Mouse (Mus musculus) lung, postnatal 36 days (tissue): Measurements from ENCODE around the gene Gemin2.
"Not testable (repeated sequence)": the region's sequence is repeated elsewhere in the genome, so short reads cannot be mapped to it uniquely, and the experiment has no call there.

Source experiments
- DNase-seq: peaks from one replicate; pipeline ENCODE4 v3.0.0; 2022; ENCODE audit warnings: mixed read lengths

Gene Gemin2

GRCm38 (mm10) chr12:59013234-59013633 is at the start of gene Gemin2:
Gene Gemin2 (plus strand): TSS chr12:59013393.
- DNase-seq: peak; percentile 96

DNA sequence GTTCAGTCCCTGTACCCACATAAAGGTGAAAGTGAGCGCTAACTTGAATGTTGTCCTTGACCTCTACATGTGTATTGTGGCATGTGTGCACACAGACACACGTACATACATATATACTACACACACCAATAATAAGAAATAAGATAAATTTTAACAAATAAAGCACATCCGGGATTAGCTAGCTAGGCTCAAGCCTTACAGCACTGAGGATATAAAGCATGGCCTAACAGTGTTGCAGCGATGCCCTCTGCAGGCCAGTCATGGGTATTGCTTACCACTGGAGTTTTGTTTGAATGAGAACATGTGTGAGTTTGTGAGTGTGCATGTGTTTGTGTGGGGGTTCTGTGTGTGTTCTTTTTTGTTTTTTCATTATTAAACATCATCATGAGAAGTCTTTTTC is 48.6 kb upstream of the Gemin2 start:
- peak; percentile 7 for DNase-seq

DNA sequence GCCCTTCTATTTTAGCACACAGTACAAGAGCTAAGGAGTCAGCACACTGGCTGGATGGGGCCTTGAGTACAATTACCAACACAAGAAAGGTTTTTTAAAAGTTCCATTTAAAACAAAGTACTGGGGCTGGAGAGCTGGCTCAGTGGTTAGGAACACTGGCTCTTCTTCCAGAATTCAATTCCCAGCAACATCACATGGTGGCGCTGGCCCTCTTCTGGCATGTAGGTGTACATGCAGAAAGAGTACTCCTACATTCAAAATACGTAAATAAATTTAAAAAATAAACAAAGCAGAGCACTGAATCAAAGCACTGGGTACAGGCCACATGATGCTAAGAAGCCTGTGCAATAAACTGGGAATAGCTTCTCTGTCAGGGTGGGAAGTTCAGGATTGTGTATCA is 36.2 kb upstream of the Gemin2 start:
- no peak for DNase-seq

GRCm38 (mm10) chr12:58981178-58981661 is 32.0 kb upstream of the Gemin2 start:
- not testable (repeated sequence) for DNase-seq

- DNase-seq: no peak
These were observed 27.4 kb upstream of the Gemin2 start for GRCm38 (mm10) chr12:58985766-58986165.

GRCm38 (mm10) chr12:59010482-59010881 is 2.7 kb upstream of the Gemin2 start:
- DNase-seq: peak; percentile 52

DNA sequence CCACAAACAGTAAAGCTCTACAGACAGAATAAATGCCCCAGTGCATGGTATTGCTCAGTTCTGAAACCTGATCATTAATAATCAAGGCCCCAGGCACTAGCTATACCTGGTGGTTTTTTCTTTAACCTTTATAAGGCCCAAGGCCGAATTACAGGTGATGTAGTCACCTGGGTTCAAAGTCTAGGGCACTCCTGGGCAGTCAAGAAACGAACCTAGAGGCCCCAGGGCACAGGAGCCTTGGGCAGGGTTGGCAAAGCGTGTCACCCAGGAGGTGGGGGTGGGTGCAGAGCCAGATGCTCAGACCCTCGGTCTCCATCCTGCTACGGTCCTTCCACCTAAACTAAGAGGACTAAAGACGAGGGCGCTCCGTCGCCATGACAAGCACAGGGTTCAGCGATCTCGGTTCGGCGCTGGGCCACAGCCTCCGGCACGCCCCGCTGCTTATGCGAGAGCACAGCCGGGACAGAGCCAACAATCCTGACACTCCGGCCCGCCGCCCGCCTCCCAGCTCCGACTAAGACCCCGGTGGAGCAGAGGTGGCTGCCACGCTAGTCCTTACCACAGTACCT is 1.8 kb upstream of the Gemin2 start:
- DNase-seq: no peak

DNA sequence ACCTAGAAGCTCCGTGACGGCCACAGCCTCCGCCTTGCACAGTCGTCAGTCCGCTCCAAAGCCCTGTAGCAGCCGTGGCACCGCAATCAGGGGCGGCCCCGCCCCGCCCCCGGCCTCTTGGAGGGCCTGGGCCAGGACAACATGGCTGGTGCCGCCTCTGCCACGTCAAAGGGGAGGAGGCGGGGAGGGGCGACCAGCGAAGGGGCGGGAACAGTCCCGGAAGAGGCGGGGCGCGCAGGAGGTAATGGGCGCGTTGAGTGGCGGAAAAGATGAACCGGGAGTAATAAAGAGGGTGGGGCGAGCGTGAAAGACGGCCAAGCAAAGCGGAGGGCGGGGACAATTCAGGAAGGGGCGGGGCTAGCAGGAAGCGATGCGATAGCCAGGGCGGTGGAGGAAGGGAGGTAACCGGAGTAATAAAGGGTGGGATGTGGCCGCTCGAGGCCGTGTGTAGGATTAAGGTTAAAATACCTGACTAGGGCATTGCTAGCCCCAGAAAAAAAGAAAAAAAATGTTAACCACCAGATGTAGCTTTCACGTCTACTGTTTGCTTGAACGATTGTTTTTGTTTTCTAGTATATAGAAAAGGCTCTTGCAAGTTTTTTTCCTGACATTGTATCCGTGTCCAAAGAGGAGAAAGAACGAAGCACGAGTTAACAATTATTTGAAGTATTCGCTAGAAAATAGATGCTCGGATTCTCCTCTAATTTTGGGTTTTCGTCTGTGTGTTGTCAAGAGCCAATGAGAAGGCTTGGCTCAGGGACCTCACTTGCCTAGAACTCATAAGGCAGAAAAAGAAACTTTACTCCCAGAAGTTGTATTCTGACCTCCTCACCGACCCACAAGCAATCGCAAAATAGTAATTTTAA is 1.1 kb upstream of the Gemin2 start, which contains the start of gene Sec23a:
TSS of gene Sec23a (minus strand) at position 174 of the 866 bp plus-strand sequence.
- DNase-seq: peak; percentile 100

- DNase-seq: peak; percentile 12
These were observed 492 bp upstream of the Gemin2 start for GRCm38 (mm10) chr12:59012710-59013091.

GRCm38 (mm10) chr12:59017970-59018369 is 4.8 kb downstream of the Gemin2 start:
- no peak for DNase-seq

GRCm38 (mm10) chr12:59019891-59020290 is 6.7 kb downstream of the Gemin2 start:
- DNase-seq: no peak

DNA sequence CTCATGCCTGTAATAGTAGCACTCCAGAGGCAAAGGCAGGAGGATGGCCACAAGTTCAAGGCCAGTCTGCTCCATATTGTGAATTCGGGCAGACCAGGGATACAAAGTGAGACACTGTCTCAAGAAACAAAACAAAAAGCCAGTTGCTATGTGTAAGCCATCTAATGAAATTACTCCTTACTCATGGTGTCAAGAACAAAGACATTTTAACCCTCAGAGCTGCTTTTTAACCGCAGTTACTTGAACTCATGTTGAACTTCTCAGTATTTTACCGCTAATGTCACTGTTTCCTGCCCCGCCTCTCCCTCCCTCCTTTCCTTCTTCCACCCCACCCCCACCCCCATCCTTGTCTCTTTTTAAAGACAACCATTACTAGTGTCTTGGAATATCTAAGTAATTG is 8.1 kb downstream of the Gemin2 start:
- DNase-seq: no peak

GRCm38 (mm10) chr12:59032101-59032500 is 18.9 kb downstream of the Gemin2 start:
- no peak for DNase-seq

DNA sequence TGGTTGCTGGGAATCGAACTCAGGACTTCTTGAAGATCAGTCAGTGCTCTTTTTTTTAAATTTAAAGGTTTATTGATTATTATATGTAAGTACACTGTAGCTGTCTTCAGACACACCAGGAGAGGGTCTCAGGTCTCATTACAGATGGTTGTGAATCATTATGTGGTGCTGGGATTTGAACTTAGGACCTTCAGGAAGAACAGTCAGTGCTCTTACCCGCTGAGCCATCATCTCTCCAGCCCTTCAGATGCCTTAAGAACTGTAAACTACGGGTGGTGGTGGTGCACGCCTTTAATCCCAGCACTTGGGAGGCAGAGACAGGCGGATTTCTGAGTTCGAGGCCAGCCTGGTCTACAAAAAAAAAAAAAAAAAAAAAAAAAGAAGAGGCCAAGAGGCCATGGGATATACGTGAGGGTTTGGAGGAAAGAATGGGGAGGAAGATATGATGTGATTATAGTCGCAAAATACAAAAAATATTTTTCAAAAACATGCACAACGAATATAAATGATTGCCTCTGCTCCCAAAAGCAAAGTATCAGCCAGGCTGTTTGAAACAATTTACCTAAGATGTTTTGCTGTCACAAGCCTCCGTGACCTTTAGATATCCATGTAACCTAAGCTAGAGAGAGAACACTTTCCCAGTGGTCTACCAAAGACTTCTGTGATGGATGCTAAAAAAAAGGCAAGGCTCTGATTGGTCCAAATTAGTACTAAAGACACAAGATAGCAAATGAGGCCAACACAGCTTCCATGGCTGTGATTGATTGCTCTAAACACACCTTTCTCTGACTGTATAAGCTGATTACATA is 26.2 kb downstream of the Gemin2 start:
- no peak for DNase-seq

DNA sequence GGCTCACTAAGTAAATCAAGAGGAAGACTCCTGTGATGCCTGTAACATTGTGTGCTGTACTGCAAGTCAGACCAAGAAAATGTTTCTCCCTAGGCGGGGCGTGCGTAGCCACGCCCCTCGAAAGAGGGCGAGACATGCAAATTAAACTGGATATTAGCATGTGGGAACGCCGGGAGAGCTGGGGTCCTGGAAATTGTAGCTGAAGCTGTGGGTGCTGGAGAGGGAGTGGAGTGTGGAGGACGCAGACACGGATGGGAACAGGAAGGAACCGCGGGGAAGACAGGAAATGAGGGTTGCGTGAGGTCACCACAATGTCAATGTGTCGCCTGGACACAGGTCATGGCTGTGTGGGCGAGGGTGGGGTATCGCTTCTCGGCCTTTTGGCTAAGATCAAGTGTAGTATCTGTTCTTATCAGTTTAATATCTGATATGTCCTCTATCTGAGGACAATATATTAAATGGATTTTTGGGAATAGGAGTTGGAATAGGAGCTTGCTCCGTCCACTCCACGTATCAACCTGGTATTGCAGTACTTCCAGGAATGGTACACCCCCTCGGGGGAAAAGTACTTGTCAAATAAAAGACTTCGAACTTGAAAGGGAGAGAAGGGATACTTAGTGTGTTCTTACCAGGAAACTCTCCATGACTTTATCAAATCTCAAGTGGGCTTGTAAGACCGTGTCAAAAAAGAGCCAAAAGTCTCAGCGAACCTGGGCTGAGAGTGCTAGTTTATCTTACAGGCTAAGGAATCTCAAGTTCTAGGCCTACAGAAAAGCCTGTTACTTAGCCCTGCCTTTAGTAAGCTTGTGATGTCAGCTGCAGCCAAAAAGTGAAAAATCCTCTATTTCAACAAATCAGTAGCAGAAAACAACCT is 27.0 kb downstream of the Gemin2 start:
- DNase-seq: peak; percentile 70

GRCm38 (mm10) chr12:59040851-59041250 is 27.7 kb downstream of the Gemin2 start:
- DNase-seq: no peak

GRCm38 (mm10) chr12:59052470-59052869 is 39.3 kb downstream of the Gemin2 start:
- DNase-seq: no peak

GRCm38 (mm10) chr12:59053166-59053565 is 40.0 kb downstream of the Gemin2 start:
- no peak for DNase-seq

DNA sequence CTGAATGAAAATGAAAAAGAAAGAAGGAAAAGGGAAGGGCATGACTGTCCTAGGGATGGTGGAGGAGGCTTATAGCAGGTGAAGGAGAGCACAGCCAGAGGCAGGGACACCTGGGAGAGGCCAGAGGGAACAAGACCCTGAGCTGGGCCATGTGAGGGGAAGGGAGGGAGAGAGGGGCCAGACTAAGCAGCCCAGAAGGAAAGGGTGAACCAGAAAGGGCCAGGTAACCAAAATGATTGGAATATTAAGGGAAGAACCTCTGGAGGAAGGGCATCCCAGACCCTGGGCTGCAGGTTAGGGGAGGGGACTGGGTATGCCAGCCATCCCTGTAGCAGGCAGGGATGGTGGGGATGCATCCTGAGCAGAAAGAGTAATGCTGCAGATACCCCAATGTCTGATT is 40.8 kb downstream of the Gemin2 start:
- DNase-seq: no peak

DNA sequence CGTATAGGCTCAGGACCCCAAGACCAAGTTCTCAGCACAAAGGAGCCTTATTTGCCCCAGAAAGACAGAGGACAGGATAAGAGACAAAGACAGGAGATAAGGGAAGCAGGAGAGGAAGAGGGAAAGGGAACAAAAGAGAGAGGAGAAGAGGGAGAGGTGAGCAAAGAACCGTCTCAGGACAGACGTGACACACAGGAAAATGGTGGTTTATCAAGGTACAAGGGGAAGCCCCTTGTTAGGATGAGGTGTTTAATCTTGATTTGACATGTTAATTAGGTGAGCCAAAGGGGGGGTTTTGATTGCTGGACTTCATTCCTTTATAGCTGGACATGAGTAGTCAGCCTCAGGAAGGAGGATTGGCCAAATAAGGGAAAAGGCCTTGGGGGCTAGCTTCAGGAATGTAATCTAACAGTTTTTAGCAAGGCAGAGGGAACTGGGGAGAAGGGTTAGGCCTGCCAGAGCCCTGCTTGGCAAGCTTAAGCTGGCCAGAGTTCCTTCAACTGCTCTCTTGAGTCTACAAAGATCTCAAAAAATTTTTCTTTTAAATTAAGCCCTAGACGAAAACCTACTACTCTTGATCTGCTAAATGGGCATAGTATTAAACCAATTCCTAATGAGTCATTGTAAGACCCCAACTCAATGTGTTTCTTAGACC is 42.1 kb downstream of the Gemin2 start:
- no peak for DNase-seq

GRCm38 (mm10) chr12:59056222-59056621 is 43.0 kb downstream of the Gemin2 start:
- no peak for DNase-seq

- DNase-seq: not testable (repeated sequence)
These were observed 45.0 kb downstream of the Gemin2 start for GRCm38 (mm10) chr12:59058242-59058641.
